Mouse (Mus musculus) G1E (cell line): ENCODE measurements around the gene Ttbk1. TPM values are rescaled to one million over a fixed set of nuclear protein-coding genes. Genes with fewer than 3 reads are reported as not detected.
"Not testable (repeated sequence)": the region's sequence is repeated elsewhere in the genome, so short reads cannot be mapped to it uniquely, and the experiment has no call there.

Experiments used
- ATAC-seq: 2 replicates; pipeline ENCODE4 v1.8.0; 2016; ENCODE audit warnings: mild to moderate bottlenecking; ENCODE audit not compliant: insufficient number of reproducible peaks, poor library complexity, low FRiP score, severe bottlenecking; ENCODE audit errors: extremely low read depth
- DNase-seq: peaks from one replicate; pipeline ENCODE4 v3.0.0; 2012; ENCODE audit warnings: low spot score
- H3K27me3 ChIP-seq: 2 replicates; pipeline ENCODE4 v1.6.1; 2012; ENCODE audit warnings: mild to moderate bottlenecking, low read length, inconsistent platforms; ENCODE audit not compliant: insufficient read depth
- H3K36me3 ChIP-seq: replicated peaks from 2 replicates; pipeline ENCODE3; 2012; ENCODE audit warnings: mild to moderate bottlenecking, inconsistent platforms
- H3K4me1 ChIP-seq: 2 replicates; pipeline ENCODE4 v1.6.1; 2012; ENCODE audit warnings: low read depth, low read length, inconsistent platforms, mixed read lengths; ENCODE audit not compliant: insufficient read depth
- H3K4me3 ChIP-seq: 2 replicates; pipeline ENCODE4 v1.5.1; 2012; ENCODE audit warnings: low read depth, mild to moderate bottlenecking, inconsistent platforms, low read length, moderate library complexity, mixed read lengths
- H3K9me3 ChIP-seq: replicated peaks from 2 replicates; pipeline ENCODE4 v1.6.1; 2012; ENCODE audit warnings: inconsistent platforms
- CTCF ChIP-seq: IDR thresholded peaks from 2 replicates; pipeline ENCODE4 v1.5.1; 2012; ENCODE audit warnings: low read depth, low read length, inconsistent platforms, mixed read lengths
- GATA1 ChIP-seq: IDR thresholded peaks from 2 replicates; pipeline ENCODE4 v1.6.1; 2012; ENCODE audit warnings: borderline replicate concordance, low read length, inconsistent platforms, mixed read lengths
- GATA2 ChIP-seq: IDR thresholded peaks from 2 replicates; pipeline ENCODE4 v1.6.1; 2012; ENCODE audit warnings: low read depth, low read length, inconsistent platforms, borderline replicate concordance
- POLR2AphosphoS5 ChIP-seq: IDR thresholded peaks from 2 replicates; pipeline ENCODE4 v1.6.1; 2012; ENCODE audit warnings: low read depth, low read length, inconsistent platforms; ENCODE audit not compliant: insufficient replicate concordance
- TAL1 ChIP-seq: conservative IDR thresholded peaks from 2 replicates; pipeline ENCODE4 v1.6.1; 2012; ENCODE audit warnings: low read depth, low read length, inconsistent platforms, mixed read lengths
- polyA plus RNA-seq: library from polyadenylated mRNA; stranded (reverse); fragments of >175 nt; gene quantifications from 2 replicates; pipeline ENCODE4 v1.2.3, GENCODE M21; 2012
- total RNA-seq, 2 experiments: library from RNA; stranded (forward) in 1 of 2; stranded (reverse) in 1 of 2; fragments of 200-1000 nt in 1 of 2; fragments of >200 nt in 1 of 2; fragmentation: Nextera tagmentation in 1 of 2; gene quantifications; 2 replicates each; pipeline ENCODE4 v1.2.3; 2014 to 2017

Gene Ttbk1
- total and polyA plus RNA-seq, 3 experiments: 0.01 to 0.11 TPM; not detected in 1

DNA sequence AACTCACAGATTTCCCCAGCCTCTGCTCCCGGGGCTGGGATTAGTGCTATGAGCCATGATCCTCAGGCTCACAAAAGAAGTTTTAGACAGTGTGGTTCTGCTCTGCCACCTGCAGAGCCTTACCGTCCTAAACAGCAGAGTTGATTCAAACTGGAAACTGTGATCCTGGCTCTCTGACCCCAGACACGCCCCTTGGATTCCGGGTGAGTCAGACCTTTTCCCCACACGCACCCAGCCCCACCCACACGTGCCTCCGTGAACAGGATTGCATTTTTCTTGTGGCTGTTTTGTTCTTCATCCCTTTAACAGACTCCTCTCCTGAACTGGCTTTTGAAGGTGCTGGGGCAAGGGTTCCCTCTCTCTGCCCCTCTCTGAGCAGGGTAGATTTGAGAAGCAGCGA is 10.5 kb upstream of the Ttbk1 start:
- Histone ChIP-seq H3K4me1 (peaks cover 33% of the 10 kb centered on the region), H3K36me3 (peaks cover 53% of the 10 kb centered on the region), H3K27me3 (peaks cover 15% of the 10 kb centered on the region), H3K9me3 (no peaks in the 10 kb centered on the region), H3K4me3 (peak overlapping the region; percentile 20; the same call in 1 of the 2 replicates)
- DNase-seq (peak; percentile 49), ATAC-seq (no peak)
- no peak for TF ChIP-seq GATA2
- TF ChIP-seq POLR2AphosphoS5: no peak
- no peak for TF ChIP-seq TAL1
- TF ChIP-seq CTCF: no peak
- TF ChIP-seq GATA1: no peak

DNA sequence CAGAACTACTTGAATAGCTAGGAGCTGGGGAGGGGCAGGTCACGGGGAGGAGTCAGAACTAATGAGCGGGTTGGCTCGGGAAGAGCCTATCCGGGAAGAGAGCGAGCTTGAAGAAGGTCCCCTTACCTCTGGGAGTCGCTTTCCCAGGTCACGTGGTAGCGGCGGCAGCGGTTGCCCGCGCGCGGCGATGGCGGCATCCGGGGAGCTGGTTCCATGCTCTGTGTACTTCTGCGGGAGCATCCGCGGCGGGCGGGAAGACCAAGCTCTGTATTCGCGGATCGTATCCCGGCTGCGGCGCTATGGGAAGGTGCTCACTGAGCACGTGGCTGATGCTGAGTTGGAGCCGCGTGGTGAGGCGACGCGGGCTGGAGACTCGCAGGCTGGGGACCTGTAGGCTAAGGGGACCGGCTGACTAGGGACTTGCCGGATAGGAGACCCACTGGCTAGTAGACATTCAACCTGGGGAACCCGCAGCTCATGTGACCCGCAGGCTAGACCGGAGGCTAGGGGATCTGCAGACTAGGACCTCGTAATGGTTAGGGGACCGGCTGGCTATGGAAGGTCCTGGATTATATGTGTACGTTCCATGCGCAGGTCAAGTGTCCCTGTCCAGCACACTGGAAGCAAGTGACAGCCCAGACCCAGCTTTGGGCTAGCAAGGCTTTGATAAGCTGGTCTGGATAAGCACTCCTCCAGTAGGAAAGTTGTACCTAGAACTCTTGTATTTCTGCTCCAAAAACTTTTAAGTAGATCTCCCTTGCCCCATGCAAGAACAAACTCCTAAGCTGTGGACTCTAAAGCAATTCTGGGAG is 9.4 kb upstream of the Ttbk1 start, which contains the start of gene Dnph1:
TSS of gene Dnph1 (plus strand) at position 89 of the 812 bp plus-strand sequence.
- H3K4me1 ChIP-seq: peaks cover 33% of the 10 kb centered on the region
- peak; percentile 97 for ATAC-seq
- H3K9me3 ChIP-seq: no peaks in the 10 kb centered on the region
- peak within 1 kb of the TSS; percentile 97 for H3K4me3 ChIP-seq
- H3K36me3 ChIP-seq: peaks cover 43% of the 10 kb centered on the region
- TF ChIP-seq GATA2 (no peak), TAL1 (no peak), POLR2AphosphoS5 (no peak), CTCF (no peak), GATA1 (no peak)
- DNase-seq: peak; percentile 99
- H3K27me3 ChIP-seq: peaks cover 17% of the 10 kb centered on the region

DNA sequence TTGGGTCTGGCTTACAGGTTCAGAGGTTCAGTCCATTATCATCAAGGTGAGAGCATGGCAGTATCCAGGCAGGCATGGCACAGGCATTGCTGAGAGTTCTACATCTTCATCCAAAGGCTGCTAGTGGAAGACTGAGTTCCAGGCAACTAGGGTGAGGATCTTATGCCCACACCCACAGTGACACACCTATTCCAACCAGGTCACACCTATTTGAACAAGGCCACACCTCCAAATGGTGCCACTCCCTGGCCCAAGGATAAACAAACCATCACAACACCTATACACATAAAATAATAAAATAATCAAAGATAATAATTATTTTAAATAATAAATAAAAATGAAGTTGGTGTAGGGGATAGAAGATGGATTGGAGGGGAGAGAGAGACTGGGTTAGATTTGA is 8.6 kb upstream of the Ttbk1 start:
- H3K4me3 ChIP-seq, ATAC-seq, DNase-seq, H3K9me3 ChIP-seq: not testable (repeated sequence)
- Histone ChIP-seq H3K27me3 (peaks cover 21% of the 10 kb centered on the region), H3K36me3 (peaks cover 35% of the 10 kb centered on the region), H3K4me1 (peaks cover 33% of the 10 kb centered on the region)

DNA sequence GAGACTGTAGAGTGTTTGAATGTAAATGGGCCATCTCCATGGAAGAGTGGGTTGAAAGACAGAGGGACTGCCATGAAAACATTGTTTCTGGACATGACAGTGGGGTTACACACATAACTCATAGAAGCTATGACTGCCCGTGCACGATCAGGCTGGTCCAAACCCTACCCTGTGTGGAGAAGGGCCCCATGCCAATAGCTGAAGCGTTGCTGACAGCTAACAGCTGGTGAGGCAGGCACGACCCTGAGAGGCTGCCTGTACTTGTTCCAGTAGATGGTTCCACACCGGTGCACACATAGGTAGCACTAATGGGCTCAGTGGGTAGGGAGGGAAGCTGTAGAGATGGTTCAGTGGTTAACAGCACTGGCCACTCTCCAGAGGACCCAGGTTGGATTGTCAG is 8.0 kb upstream of the Ttbk1 start:
- H3K4me1 ChIP-seq: peaks cover 30% of the 10 kb centered on the region
- DNase-seq (no peak), ATAC-seq (no peak)
- no peaks in the 10 kb centered on the region for H3K9me3 ChIP-seq
- peaks cover 29% of the 10 kb centered on the region for H3K36me3 ChIP-seq
- peaks cover 21% of the 10 kb centered on the region for H3K27me3 ChIP-seq
- no peak for TF ChIP-seq TAL1
- TF ChIP-seq POLR2AphosphoS5: no peak
- TF ChIP-seq GATA1: no peak
- no peak for TF ChIP-seq GATA2
- no peak for TF ChIP-seq CTCF
- no peak overlapping the region for H3K4me3 ChIP-seq

DNA sequence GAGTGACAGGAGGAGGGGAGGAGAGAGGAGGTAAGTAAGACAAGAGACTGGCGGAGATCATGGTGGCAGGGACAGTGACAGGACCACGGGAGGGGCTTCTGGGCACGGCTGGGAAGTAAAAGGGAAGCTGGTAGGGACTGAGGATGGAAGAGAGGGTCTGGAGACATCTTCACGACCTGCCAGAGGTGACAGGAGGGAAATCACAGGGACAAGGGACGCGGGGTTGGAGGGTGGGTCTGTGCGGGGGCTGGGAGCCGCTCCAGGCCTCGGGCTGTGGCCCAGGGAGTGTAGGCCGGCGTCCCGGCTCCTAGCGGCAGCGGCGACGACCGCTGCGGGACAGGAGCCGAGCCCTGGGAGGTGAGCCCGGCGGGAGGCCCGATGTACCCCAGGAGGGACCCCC is 480 bp downstream of the Ttbk1 start:
- Histone ChIP-seq H3K4me3 (no peak overlapping the region), H3K27me3 (peaks cover 39% of the 10 kb centered on the region), H3K4me1 (0 out of 2 replicates have a peak, but pooled peaks cover 3% of the 10 kb centered on the region), H3K36me3 (no peaks in the 10 kb centered on the region), H3K9me3 (no peaks in the 10 kb centered on the region)
- DNase-seq (no peak), ATAC-seq (no peak)
- TF ChIP-seq CTCF (no peak), GATA1 (no peak), POLR2AphosphoS5 (no peak), TAL1 (no peak), GATA2 (no peak)

DNA sequence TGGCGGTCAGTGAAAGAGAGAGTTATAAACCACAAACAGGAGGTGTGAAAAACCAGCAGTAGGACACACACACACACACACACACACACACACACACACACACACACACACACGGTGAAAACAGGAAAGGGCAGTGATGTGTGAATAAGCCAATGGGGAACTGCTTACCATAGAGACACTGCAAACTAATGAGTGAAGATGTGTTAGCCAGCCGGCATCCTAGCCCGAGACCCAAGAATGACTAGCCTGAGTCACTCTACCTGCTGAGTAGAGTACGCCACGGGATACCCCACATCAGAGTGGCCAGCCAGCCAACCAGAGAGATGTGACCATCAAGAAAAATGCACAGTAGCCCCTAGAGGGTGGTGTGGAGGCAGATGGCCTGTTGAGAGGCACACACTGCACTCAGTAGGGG is 3.0 kb downstream of the Ttbk1 start:
- TF ChIP-seq TAL1 (no peak), GATA2 (no peak), GATA1 (no peak), POLR2AphosphoS5 (no peak), CTCF (no peak)
- Histone ChIP-seq H3K4me3 (no peak overlapping the region), H3K9me3 (no peaks in the 10 kb centered on the region), H3K27me3 (peaks cover 45% of the 10 kb centered on the region), H3K4me1 (0 out of 2 replicates have a peak, but pooled peaks cover 3% of the 10 kb centered on the region), H3K36me3 (no peaks in the 10 kb centered on the region)
- DNase-seq (no peak), ATAC-seq (no peak)
